Mouse (Mus musculus) WW6 (cell line): ENCODE results near the gene Akr1c21.
"Not testable (repeated sequence)": the region's sequence is repeated elsewhere in the genome, so short reads cannot be mapped to it uniquely, and the experiment has no call there.

Experiments
- DNase-seq: peaks from one replicate; pipeline ENCODE4 v3.0.0-alpha.2; 2013; ENCODE audit warnings: low read depth, low spot score

Akr1c21 gene

DNA sequence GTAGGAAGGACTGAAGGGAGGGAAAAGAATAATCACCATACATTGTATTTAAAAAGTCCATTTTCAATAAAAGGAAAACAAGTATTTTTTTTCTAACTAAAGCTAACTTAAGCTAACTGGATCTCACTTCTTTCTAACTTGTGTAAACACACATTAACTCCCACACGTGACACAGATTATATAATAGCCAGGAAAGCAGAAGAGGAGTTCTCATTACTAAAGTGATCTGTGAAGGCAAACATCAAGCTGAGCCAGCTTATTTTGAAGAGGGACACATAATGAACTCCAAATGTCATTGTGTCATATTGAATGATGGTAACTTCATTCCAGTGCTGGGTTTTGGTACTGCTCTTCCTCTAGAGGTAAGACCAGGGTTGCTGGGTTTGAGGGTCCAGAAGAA, at the start of gene Akr1c21:
Akr1c21 (plus strand) TSS at position 205 of the 400 bp plus-strand sequence.
- DNase-seq = no peak

DNA sequence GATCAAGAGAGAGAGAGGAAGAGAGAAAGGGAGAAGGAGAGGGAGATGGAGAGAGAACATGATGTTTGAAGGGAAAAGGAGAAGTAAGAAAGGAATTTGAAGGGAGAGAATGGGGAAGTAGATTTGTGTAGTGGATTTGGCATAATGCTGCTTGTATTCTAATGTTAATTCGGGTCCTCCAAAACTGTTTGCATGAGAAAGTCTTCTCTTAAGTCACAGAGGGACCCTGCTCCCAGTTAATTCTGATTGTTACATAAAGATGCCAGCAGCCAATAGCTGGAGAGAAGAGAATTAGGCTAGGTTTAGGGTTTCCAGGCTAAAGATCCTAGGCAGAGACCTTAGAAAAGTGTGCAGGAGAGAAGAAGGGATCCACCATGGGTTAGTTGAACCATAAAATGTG, 14.7 kb upstream of the Akr1c21 start:
- no peak for DNase-seq

DNA sequence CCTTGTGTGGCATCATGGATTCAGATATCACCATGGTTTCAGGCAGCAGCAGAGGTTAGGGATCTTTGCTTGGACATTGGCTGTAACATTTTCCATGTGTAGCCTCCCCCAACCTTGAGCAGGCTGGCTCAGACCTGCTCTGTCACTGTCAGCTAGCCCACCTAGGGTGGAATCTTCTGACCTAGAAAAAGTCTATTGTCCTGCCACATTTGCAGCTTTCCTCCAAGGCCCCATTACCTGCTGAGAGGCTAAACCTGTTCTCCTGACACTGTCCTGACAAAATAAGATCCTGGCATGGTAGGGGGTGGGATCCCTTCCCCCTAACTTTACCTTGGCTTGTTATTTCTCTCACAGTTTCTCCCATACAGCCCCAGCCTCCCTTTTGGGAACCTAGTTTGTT, 13.4 kb upstream of the Akr1c21 start:
- no peak for DNase-seq

DNA sequence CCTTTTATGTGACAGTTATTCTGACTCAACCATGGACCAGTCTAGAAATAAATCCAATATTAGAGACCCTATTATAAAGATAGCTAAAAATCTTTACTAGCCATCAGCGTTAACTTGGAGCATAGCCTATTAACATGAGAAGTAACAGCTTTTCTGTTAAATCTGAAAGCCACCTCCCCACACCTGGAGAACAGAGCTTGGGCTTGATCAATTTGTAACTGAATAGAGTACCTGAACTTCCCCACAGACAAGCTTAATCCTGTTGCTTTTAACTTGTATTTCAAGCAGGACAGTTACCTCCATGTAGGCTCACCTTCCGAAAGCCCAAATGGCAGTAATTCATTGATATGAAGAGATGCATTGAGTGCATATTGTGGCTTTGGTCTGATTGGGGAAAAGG, 7.9 kb upstream of the Akr1c21 start:
- DNase-seq = no peak

DNA sequence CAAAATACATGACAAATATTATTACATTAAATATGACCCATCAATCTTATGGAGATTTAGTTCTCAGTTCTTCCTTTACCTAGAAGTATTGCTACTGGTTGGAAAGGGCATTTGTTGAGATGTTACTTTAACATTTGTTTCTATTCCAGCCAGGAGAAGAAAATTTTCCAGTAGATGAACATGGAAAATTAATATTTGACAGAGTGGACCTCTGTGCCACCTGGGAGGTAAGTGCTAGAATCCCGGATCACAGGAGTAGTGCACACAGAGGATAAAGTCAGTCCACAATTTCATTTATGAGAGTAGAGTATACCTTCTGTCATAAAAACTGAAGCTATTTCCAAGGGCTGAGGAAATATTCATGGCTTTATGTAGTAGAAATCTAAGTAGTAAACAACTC, 3.0 kb downstream of the Akr1c21 start:
- no peak for DNase-seq

DNA sequence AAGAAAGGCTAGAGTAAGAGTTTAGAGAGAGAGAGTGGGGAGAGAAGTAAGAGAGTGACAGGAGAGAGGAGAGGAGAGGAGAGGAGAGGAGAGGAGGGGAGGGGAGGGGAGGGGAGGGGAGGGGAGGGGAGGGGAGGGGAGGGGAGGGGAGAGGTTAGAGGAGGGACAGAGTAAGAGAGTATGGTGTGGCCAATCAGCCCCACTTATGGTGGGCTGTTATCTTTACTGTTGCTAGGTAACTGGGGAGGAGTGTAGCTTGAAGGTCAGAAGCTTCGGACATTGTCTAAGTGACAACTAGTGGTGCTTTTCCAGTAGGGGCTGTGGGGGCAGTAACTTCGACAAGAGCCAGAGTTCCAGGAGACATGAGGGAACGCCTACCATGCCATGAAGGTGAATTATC, 29.6 kb downstream of the Akr1c21 start:
- not testable (repeated sequence) for DNase-seq

DNA sequence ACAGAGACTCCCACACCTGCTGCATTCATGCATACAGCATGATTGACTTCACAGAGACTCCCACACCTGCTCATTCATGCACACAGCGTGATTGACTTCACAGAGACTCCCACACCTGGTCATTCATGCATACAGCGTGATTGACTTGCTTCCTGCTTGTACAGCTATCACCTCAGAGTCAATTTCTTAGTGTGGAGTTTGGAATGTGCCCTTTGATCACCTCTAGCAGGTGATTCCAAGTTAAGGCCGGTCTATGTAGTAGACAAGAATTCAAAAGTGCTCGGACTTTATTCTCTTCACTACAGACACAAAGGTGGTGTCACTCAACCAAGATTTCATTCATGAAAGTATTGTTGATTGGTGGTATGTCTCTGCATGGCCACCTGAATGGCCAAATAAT, 32.9 kb downstream of the Akr1c21 start:
- DNase-seq = no peak

DNA sequence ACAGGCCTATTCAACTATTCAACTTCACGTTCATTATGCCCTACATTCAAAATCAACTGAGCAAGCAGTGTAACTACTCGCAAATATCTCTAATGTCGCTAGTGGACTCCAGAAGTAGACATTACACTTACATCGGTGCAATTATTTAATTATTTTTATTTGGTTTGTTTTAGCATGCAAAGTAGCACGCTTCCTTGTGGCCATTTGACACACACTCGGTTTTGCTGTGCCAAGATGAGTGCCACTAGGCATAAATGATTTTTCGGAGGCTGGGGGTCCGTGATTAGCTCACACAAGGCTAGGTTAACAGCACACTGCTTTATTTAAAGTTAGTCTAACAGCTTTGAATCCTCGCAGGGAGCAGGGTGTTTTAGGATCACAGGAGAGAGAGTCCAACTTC, 34.7 kb downstream of the Akr1c21 start:
- DNase-seq = no peak

DNA sequence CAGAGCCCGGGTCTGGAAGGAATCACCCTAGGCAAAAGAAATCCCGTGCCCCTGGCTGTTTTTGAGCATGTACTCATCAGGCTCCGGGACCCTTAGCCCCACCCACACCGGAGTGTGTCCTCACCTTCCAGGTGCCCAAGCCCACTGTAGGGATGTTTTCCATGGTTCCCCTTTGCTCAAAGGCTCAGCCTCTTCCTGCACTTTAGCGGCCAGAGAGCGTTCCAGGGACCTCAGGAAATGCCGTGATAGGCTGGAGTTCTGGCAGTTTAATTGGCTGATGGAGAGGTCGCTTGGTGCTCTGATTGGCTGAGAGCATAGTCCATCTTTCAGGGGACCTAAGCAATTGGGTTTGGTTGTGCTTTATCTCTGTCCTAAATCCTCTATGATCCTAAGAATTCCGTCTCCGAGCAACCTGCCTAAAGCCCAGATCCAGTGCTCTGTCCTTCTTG, 35.1 kb downstream of the Akr1c21 start, which contains the start of gene Akr1e1:
Akr1e1 (minus strand) TSS at position 214 of the 449 bp plus-strand sequence.
- DNase-seq = peak; percentile 66

DNA sequence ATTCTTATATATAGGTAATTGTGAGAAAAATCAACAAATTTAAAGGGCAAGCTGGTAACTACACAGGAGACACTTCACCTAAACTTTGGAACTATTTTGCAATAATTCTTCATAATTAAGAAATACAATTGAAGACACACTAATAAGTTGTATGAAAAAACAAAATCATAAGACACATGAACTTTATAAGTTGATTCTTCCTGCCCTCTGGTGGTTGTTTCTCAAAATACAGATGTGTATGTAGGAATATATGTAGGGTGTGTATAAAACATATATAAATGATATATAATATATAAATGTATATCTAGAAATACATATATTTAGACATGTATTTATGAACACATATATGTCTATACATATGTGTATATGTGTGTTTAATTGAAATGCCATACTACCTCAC, 37.0 kb downstream of the Akr1c21 start:
- no peak for DNase-seq
